Mouse (Mus musculus) right cerebral cortex, adult 2 months (tissue): ENCODE measurements at regions not wholly inside any gene's neighbourhood (a gene's known extent, or its start where the extent isn't known, plus 50 kb on each side); places are given as distances from the start of the nearest gene placed in this dataset.

Experiments
- DNase-seq, 2 experiments: peaks; one replicate each; pipeline ENCODE4 v3.0.0; 2021 to 2022; ENCODE audit warnings: low spot score in 2 of 2

DNA sequence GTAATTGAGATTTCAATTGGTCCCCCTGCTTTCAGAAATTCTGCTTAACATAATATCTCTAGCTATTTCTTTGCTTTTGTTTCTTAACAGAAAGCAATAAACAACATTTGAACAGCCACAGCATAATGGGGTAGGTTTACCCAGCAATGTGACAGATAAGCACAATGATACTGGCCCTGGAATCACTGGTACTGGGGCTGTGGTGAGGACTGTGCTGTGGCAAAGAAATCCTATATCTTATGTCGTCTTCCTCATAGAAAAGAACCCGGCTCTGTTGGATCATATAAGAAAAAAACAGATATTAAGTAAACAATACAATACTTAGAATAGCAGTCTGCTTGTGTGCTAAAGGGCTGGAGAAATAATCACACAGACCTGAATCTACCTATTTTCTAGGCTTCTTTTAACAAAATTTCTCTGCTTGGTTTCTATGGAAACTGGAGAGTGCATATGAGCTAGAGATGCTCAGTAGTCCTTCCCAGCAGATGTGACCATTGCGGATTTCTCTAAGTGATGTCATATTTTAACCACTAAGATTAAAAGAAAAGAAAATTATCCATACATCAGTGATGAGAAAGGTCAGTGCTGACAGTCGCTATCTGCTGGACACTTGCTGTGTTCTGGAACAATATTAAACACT, 119.8 kb upstream of the Gnao1 start:
- no peak for DNase-seq

DNA sequence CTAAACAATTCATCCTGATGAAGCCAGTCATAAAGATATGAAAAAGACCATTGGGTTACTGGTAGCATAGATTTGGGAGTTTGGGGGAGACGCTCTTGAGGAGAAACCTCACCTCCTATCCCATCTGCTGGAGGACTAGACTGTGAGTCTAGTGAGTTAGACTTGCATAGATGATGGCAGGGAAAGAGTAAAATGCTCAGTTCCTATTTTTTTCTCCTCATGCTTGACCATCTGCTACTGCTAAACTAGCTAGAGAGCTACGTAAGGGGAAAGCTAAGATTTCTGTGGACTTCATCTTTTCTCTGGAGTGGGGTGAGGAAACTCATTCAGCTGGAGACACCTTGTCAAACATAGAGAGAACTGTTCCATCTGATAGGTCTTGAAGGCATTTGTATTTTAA, 118.4 kb upstream of the Gnao1 start:
- DNase-seq: no peak

- DNase-seq: no peak
These were observed 117.9 kb upstream of the Gnao1 start for GRCm38 (mm10) chr8:93691826-93692225.

GRCm38 (mm10) chr8:93697206-93697605, 112.6 kb upstream of the Gnao1 start:
- peak in 1 of 2 experiments; percentile 15 for DNase-seq

DNA sequence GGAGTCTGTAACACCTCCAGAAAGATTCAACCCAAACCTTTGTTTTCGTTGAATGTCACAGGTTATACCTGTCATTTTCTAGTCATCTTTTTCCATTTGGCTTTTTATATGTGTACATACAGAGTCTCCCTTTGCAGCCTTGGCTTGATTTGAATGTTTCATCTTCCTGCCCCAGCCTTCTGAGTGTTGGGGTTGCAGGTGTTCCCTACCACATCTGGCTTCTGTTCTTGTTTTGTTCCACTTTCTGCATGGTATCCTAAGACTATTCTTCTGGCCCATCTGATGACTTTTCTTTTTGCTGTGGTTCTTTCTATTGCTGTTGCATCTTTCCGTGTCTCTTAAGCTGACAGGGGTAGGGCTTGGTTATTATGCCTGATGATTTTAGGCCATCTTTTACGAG, 111.3 kb upstream of the Gnao1 start:
- DNase-seq: no peak

GRCm38 (mm10) chr8:93701391-93701790, 108.4 kb upstream of the Gnao1 start:
- DNase-seq: no peak

DNA sequence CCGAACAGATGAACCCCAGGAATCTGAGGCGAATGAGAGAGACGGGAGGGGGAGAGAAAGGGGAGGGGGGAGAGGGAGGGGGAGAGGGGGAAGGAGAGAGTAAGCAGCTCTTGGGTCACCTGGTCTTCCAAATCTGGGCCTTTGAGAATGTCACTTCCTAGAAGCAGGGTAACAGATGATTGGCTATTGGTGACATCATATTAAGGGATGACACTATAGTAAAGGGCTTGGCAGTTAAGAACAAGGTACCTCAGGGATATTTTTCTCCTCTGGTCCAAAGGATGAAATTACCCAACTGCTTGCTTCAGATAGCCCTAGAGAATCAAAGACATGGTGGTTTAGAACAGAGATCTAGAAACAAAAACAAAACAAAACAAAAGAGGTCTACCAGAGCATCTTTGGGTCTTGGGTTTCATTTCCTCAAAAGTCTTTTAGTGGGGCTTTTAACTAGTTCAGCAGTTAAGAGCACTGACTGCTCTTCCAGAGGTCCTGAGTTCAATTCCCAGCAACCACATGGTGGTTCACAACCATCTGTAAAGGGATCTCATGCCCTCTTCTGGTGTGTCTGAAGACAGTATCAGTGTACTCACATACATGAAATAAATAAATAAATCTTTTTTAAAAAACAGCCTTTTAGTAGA, 97.6 kb upstream of the Gnao1 start:
- no peak for DNase-seq

GRCm38 (mm10) chr8:93713221-93713620, 96.5 kb upstream of the Gnao1 start:
- no peak for DNase-seq

GRCm38 (mm10) chr8:93724896-93725489, 84.8 kb upstream of the Gnao1 start:
- DNase-seq: no peak

GRCm38 (mm10) chr8:93729124-93729930, 80.4 kb upstream of the Gnao1 start:
- DNase-seq: peak in 1 of 2 experiments; percentile 27

DNA sequence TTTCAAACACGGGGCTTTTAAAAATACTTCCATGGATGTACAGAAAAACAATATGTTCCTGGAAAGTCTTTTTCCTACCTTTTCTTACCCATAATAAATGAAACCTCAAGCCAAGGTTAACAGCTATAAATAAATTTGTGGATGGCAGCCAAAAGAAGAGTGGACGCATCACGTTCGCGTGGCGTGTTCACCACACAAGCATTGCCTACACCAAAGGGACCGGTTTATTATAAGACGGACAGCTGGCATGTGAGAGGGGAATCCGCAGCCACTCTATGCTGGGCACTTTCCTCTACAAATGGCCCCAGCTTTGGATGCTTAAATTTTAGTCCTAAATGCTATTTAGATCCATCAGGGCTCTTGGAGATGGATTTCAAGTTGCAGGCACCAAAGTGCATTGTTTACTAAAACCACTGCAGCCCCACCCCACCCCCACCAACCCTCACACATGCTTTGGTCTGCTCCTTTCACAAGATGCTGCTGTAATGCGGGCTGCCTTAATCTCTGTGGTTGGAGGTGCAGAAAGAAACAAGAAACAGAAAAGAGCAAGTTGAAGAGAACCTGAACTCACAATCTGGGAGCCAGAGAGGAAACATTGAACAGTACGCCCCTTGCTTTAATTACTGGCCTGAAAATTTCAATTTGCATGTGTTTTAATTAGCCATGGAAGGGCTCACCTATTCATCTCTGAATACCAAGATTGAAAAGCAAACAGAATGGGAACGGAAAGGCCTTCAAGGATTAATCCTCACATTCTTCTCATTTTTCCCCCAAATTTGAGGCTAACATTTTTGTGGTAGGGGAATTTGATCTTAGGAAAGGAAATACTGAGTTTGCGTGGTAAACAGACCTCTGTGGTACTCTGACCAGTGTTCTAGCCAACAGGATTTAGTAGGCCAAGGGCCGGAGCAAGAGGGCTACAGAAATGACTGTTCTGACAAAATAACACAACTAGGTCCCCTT, 78.7 kb upstream of the Gnao1 start:
- no peak for DNase-seq

- DNase-seq: no peak
These were observed 74.9 kb upstream of the Gnao1 start for GRCm38 (mm10) chr8:93734818-93735217.

DNA sequence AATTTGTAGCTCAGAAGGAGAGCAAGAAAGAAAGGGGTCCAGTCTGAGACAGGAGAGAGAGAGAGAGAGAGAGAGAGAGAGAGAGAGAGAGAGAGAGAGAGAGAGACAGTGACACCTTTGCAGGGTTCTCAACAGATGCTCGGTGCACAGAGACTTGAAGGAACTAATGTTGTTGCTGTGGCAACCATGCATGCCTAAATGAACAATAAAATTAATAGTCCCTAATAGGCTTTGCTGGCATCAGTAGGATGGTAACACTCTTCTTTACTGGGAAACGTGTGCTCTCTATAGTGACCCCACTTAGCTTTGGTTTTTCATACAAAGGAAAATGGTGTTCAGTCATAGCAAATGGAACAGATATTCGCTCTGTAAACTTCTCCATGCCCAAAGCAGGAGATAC, 69.5 kb upstream of the Gnao1 start:
- DNase-seq: no peak

- DNase-seq: no peak
These were observed 61.0 kb upstream of the Gnao1 start for GRCm38 (mm10) chr8:93748720-93749119.

- DNase-seq: no peak
These were observed 58.8 kb upstream of the Gnao1 start for GRCm38 (mm10) chr8:93750921-93751320.

DNA sequence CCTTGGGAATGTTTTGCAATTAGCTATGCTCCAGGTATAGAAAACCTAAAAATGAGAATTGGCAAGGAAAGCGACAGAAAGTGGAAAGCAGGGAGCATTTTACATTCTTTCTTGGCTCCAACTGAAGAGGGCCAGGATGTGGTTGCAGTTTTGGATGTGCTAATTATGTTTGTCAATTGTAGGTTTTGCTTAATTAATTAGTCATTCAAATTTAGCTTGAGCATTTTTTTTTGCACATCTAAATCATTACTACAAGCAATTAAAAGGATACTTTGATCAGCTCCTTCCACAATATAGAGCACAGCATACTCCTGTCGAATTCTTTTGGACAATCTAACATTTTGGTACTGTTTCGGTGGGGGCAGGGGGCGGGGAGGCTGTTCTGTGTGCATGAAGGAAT, 53.8 kb upstream of the Gnao1 start:
- no peak for DNase-seq
